Mouse (Mus musculus) olfactory bulb, adult 2 months (tissue): Measurements from ENCODE around the gene Izumo2. TPM values are rescaled to one million over a fixed set of nuclear protein-coding genes. Genes with fewer than 3 reads are reported as not detected.

Experiments
- H3K27ac ChIP-seq: fragments of 200-500 bp; 2 replicates; pipeline ENCODE4 v1.5.1; 2012; ENCODE audit warnings: low read depth, low read length; ENCODE audit not compliant: insufficient read depth
- H3K4me1 ChIP-seq: fragments of 200-500 bp; 2 replicates; pipeline ENCODE4 v1.6.1; 2012; ENCODE audit warnings: low read length; ENCODE audit not compliant: control insufficient read depth, insufficient read depth
- H3K4me3 ChIP-seq: fragments of 200-500 bp; 2 replicates; pipeline ENCODE4 v1.5.1; 2012; ENCODE audit warnings: mild to moderate bottlenecking, low read depth, low read length, moderate library complexity; ENCODE audit not compliant: insufficient read depth
- CTCF ChIP-seq: fragments of 200-500 bp; IDR thresholded peaks from 2 replicates; pipeline ENCODE4 v1.5.1; 2012; ENCODE audit warnings: low read depth, mild to moderate bottlenecking, low read length, moderate library complexity; ENCODE audit not compliant: insufficient read depth
- POLR2A ChIP-seq: fragments of 200-500 bp; IDR thresholded peaks from 2 replicates; pipeline ENCODE4 v1.6.1; 2012; ENCODE audit warnings: mild to moderate bottlenecking, low read depth, low read length, moderate library complexity; ENCODE audit not compliant: insufficient read depth
- WGBS: fragments of 180-500 bp; shearing (Covaris S2); methylation state at CpG from one replicate; pipeline ENCODE4 v1.1.7; 2018; 5-methylcytosine and 5-hydroxymethylcytosine counted together
- polyA plus RNA-seq: library from polyadenylated mRNA; stranded (reverse); fragments of >200 nt; gene quantifications from 2 replicates; pipeline ENCODE4 v1.2.4, GENCODE M21; 2012; ENCODE audit warnings: low replicate concordance; ENCODE audit not compliant: missing spikeins, insufficient read depth, insufficient read length

The Izumo2 gene
- polyA plus RNA-seq, 1 experiment: not detected

GRCm38 (mm10) chr7:44693427-44694175 is 14.9 kb upstream of the Izumo2 start:
- Histone ChIP-seq H3K4me1 (peaks cover 12% of the 10 kb centered on the region), H3K27ac (no peak overlapping the region), H3K4me3 (no peak overlapping the region)
- 79% methylated on average over 10 of the region's 10 CpGs for WGBS
- TF ChIP-seq CTCF (no peak), POLR2A (no peak)

- TF ChIP-seq CTCF (no peak), POLR2A (no peak)
- WGBS: 96% methylated on average over 4 of the region's 4 CpGs
- Histone ChIP-seq H3K27ac (no peak overlapping the region), H3K4me3 (no peak overlapping the region), H3K4me1 (peaks cover 12% of the 10 kb centered on the region)
Observed at GRCm38 (mm10) chr7:44695223-44695622, 13.3 kb upstream of the Izumo2 start.

- no peak overlapping the region for H3K27ac ChIP-seq
- H3K4me1 ChIP-seq: peaks cover 12% of the 10 kb centered on the region
- 32% methylated on average over 20 of the region's 20 CpGs for WGBS
- no peak overlapping the region for H3K4me3 ChIP-seq
- no peak for TF ChIP-seq POLR2A
- TF ChIP-seq CTCF: no peak
Observed at GRCm38 (mm10) chr7:44697191-44697710, 11.3 kb upstream of the Izumo2 start.

GRCm38 (mm10) chr7:44697980-44698379 is 10.6 kb upstream of the Izumo2 start:
- no peak overlapping the region for H3K27ac ChIP-seq
- no peak overlapping the region for H3K4me3 ChIP-seq
- TF ChIP-seq POLR2A: no peak
- no peak for TF ChIP-seq CTCF
- H3K4me1 ChIP-seq: peaks cover 12% of the 10 kb centered on the region
- 63% methylated on average over 7 of the region's 7 CpGs for WGBS

GRCm38 (mm10) chr7:44701921-44702320 is 6.6 kb upstream of the Izumo2 start:
- Histone ChIP-seq H3K4me1 (peaks cover 10% of the 10 kb centered on the region), H3K27ac (no peak overlapping the region), H3K4me3 (no peak overlapping the region)
- 23% methylated on average over 6 of the region's 6 CpGs for WGBS
- TF ChIP-seq CTCF (no peak), POLR2A (no peak)

GRCm38 (mm10) chr7:44702985-44703384 is 5.6 kb upstream of the Izumo2 start:
- WGBS: 86% methylated on average over 8 of the region's 8 CpGs
- Histone ChIP-seq H3K4me1 (peaks cover 2% of the 10 kb centered on the region; the same call in 1 of the 2 replicates), H3K27ac (no peak overlapping the region), H3K4me3 (no peak overlapping the region)
- TF ChIP-seq POLR2A (no peak), CTCF (no peak)

- no peaks in the 10 kb centered on the region for H3K4me1 ChIP-seq
- H3K4me3 ChIP-seq: no peak overlapping the region
- no peak overlapping the region for H3K27ac ChIP-seq
- 56% methylated on average over 3 of the region's 3 CpGs for WGBS
- TF ChIP-seq CTCF: no peak
- no peak for TF ChIP-seq POLR2A
Observed at GRCm38 (mm10) chr7:44704363-44704762, 4.2 kb upstream of the Izumo2 start.

GRCm38 (mm10) chr7:44705086-44705485 is 3.5 kb upstream of the Izumo2 start:
- Histone ChIP-seq H3K27ac (no peak overlapping the region), H3K4me3 (no peak overlapping the region), H3K4me1 (no peaks in the 10 kb centered on the region)
- 84% methylated on average over 4 of the region's 4 CpGs for WGBS
- TF ChIP-seq POLR2A: no peak
- no peak for TF ChIP-seq CTCF

- no peak overlapping the region for H3K4me3 ChIP-seq
- H3K4me1 ChIP-seq: no peaks in the 10 kb centered on the region
- TF ChIP-seq CTCF (no peak), POLR2A (no peak)
- H3K27ac ChIP-seq: no peak overlapping the region
Observed at GRCm38 (mm10) chr7:44706322-44706721, 2.2 kb upstream of the Izumo2 start.
